Mouse (Mus musculus) brain, adult 10 weeks (tissue): Measurements from ENCODE around the gene Rpl34. TPM values are rescaled to one million over a fixed set of nuclear protein-coding genes. Genes with fewer than 3 reads are reported as not detected.

Experiments
- polyA plus RNA-seq: library from polyadenylated mRNA; stranded (reverse); fragments of 350-450 nt; fragmentation: Illumina TruSeq; extraction: RNeasy Lipid Tissue Mini Kit (QIAGEN cat#74804); gene quantifications from one replicate; pipeline ENCODE4 v1.2.3, GENCODE M21; 2015; ENCODE audit warnings: low read depth, low replicate concordance

Rpl34 gene
- polyA plus RNA-seq, result 1,019 TPM

GRCm38 (mm10) chr3:130730189-130730653 is at the start of gene Rpl34:
Rpl34 (minus strand) TSS chr3:130730398.

GRCm38 (mm10) chr3:130708967-130709924 is 21.0 kb downstream of the Rpl34 start, which contains the start of gene Ostc:
Ostc (minus strand) TSS chr3:130709444.

Other genes with a start within 250 kb of the Rpl34 start
- gene Etnppl, start 113.0 kb downstream of the Rpl34 start, polyA plus RNA-seq, result 37.2 TPM
- 113 TPM for gene Ostc, start 21.0 kb downstream of the Rpl34 start, polyA plus RNA-seq